Mouse (Mus musculus): ENCODE data around the gene Ppcs.

DNA sequence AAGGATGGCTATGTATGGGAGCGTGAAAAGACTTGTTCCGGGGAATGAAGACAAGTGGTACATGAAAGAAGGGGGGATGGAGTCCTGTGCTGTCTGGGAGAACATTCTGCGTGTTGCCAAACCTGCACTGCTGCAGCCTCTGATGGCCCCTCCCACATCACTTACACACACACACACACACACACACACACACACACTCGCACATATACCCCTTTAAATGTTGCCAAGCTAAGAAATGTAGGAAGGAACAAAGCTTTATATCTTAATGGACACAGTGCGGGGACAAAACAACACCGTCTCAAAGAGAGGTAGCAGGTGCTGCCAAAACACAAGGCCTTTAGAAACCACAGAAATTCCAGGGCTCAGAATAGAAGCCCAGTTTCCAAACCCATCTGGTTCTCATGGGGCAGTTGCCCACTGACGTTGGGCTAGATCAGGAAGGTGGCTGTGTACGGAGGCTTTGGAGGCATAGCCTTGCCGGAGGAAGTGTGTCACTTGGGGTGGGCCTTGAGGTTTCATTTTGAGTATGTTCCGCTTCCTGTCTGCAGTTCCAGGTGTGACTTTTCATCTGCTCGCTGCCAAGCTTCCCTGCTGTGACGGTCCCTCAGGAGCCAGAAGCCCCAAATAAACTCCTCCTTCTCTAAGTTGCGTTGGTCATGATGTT lies 41.7 kb upstream of the Ppcs start:
- no peak for TF ChIP-seq CTCF (IDR thresholded peaks at IDR 0.05; ENCODE audit: borderline replicate concordance, extremely low read depth, insufficient read depth, insufficient read length)
- TF ChIP-seq POLR2A (IDR thresholded peaks at IDR 0.05; ENCODE audit: borderline replicate concordance, extremely low read depth, insufficient read depth, insufficient read length, poor library complexity, severe bottlenecking): no peak

Data from brain, embryonic 14.5 days (tissue).